Mouse (Mus musculus): ENCODE results near the gene Prim2. TPM values are rescaled to one million over a fixed set of nuclear protein-coding genes. Genes with fewer than 3 reads are reported as not detected.

Prim2 gene
- polyA plus RNA-seq, 2 experiments: 32.5 to 34.1 TPM

DNA sequence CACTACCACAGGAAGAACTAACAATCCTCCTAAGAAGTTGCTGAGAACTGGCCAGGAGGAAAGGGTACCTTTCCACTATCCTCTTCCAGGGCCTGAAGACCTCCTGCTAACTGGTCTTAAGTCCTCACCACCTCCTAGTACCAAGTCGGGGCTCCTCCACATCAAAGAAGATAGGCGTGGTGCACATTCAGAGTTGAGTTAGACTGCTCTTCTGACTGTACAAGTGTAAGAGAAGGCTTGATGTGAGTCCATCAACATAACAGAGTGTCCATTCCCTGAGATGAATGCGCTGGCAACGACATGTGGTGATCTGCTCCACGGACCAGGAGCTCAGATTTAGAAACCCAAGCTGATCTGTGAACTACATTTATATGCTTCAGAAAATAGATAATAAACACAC lies 165.2 kb downstream of the Prim2 start:
- no peak for TF ChIP-seq POLR2A (IDR thresholded peaks at IDR 0.05; ENCODE audit: borderline replicate concordance, extremely low read depth, insufficient read depth, insufficient read length)
- 92% methylated on average over 5 of the region's 5 CpGs for WGBS
- no peak for DNase-seq (ENCODE audit: low spot score)
- no peak overlapping the region for H3K4me2 ChIP-seq (replicated peaks; ENCODE audit: low read depth, low read length, severe bottlenecking)
- ATAC-seq (ENCODE audit: low FRiP score, low read depth): no peak
- no peak overlapping the region for H3K27ac ChIP-seq (replicated peaks; ENCODE audit: low read depth, low read length)
- no peak overlapping the region for H3K4me3 ChIP-seq (replicated peaks; ENCODE audit: low read length)
- H3K9me3 ChIP-seq (ENCODE audit: control insufficient read depth, low read length): no peaks in the 10 kb centered on the region
- peaks cover 6% of the 10 kb centered on the region for H3K4me1 ChIP-seq (ENCODE audit: control insufficient read depth, insufficient read depth, low read length)
- no peaks in the 10 kb centered on the region for H3K27me3 ChIP-seq (ENCODE audit: control insufficient read depth, insufficient read depth, low read length)
- no peaks in the 10 kb centered on the region for H3K36me3 ChIP-seq (ENCODE audit: control insufficient read depth, insufficient read depth, low read length)
- no peak overlapping the region for H3K9ac ChIP-seq (ENCODE audit: low read depth, low read length, severe bottlenecking)

DNA sequence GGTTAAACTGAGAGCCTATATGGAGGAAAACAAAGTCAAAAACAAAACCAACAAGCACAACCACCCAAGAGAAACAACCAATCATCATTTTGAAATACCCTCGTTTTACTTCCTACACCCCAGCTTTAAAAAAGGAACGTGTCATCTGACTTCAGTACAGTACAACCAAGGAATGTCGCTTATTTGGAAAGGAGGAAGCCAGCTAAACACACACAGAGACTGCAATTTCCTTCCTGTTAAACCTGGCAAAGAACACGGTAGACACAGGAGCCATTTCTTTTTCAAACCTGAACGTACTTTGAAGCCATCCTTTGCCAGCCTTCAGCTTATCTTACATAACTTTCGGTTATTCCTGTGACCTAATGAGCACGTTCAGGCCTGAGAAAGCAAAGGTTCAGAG lies 166.7 kb downstream of the Prim2 start:
- Histone ChIP-seq H3K9me3 (ENCODE audit: control insufficient read depth, low read length) (no peaks in the 10 kb centered on the region), H3K27ac (replicated peaks; ENCODE audit: low read depth, low read length) (no peak overlapping the region), H3K36me3 (ENCODE audit: control insufficient read depth, insufficient read depth, low read length) (no peaks in the 10 kb centered on the region), H3K4me3 (replicated peaks; ENCODE audit: low read length) (no peak overlapping the region), H3K4me1 (ENCODE audit: control insufficient read depth, insufficient read depth, low read length) (peaks cover 6% of the 10 kb centered on the region), H3K9ac (ENCODE audit: low read depth, low read length, severe bottlenecking) (no peak overlapping the region), H3K27me3 (ENCODE audit: control insufficient read depth, insufficient read depth, low read length) (no peaks in the 10 kb centered on the region), H3K4me2 (replicated peaks; ENCODE audit: low read depth, low read length, severe bottlenecking) (no peak overlapping the region)
- 41% methylated on average over 7 of the region's 7 CpGs for WGBS
- ATAC-seq (ENCODE audit: low FRiP score, low read depth) (no peak), DNase-seq (ENCODE audit: low spot score) (no peak)
- no peak for TF ChIP-seq POLR2A (IDR thresholded peaks at IDR 0.05; ENCODE audit: borderline replicate concordance, extremely low read depth, insufficient read depth, insufficient read length)

- 18% methylated on average over 1 of the region's 1 CpGs for WGBS
- Histone ChIP-seq H3K4me1 (ENCODE audit: control insufficient read depth, insufficient read depth, low read length) (peaks cover 6% of the 10 kb centered on the region), H3K9ac (ENCODE audit: low read depth, low read length, severe bottlenecking) (no peak overlapping the region), H3K4me3 (replicated peaks; ENCODE audit: low read length) (no peak overlapping the region), H3K9me3 (ENCODE audit: control insufficient read depth, low read length) (no peaks in the 10 kb centered on the region), H3K36me3 (ENCODE audit: control insufficient read depth, insufficient read depth, low read length) (no peaks in the 10 kb centered on the region), H3K27ac (replicated peaks; ENCODE audit: low read depth, low read length) (no peak overlapping the region), H3K27me3 (ENCODE audit: control insufficient read depth, insufficient read depth, low read length) (no peaks in the 10 kb centered on the region), H3K4me2 (replicated peaks; ENCODE audit: low read depth, low read length, severe bottlenecking) (no peak overlapping the region)
- ATAC-seq (ENCODE audit: low FRiP score, low read depth) (no peak), DNase-seq (ENCODE audit: low spot score) (peak; percentile 36)
- TF ChIP-seq POLR2A (IDR thresholded peaks at IDR 0.05; ENCODE audit: borderline replicate concordance, extremely low read depth, insufficient read depth, insufficient read length): no peak
Observed at GRCm38 (mm10) chr1:33502298-33502697, 167.3 kb downstream of the Prim2 start.

GRCm38 (mm10) chr1:33500111-33500510 lies 169.5 kb downstream of the Prim2 start:
- TF ChIP-seq POLR2A (IDR thresholded peaks at IDR 0.05; ENCODE audit: borderline replicate concordance, extremely low read depth, insufficient read depth, insufficient read length): no peak
- DNase-seq (ENCODE audit: low spot score) (no peak), ATAC-seq (ENCODE audit: low FRiP score, low read depth) (no peak)
- WGBS: 74% methylated on average over 9 of the region's 9 CpGs
- H3K27me3 ChIP-seq (ENCODE audit: control insufficient read depth, insufficient read depth, low read length): no peaks in the 10 kb centered on the region
- no peak overlapping the region for H3K9ac ChIP-seq (ENCODE audit: low read depth, low read length, severe bottlenecking)
- H3K9me3 ChIP-seq (ENCODE audit: control insufficient read depth, low read length): no peaks in the 10 kb centered on the region
- H3K4me3 ChIP-seq (replicated peaks; ENCODE audit: low read length): no peak overlapping the region
- H3K27ac ChIP-seq (replicated peaks; ENCODE audit: low read depth, low read length): no peak overlapping the region
- H3K4me2 ChIP-seq (replicated peaks; ENCODE audit: low read depth, low read length, severe bottlenecking): no peak overlapping the region
- peaks cover 6% of the 10 kb centered on the region for H3K4me1 ChIP-seq (ENCODE audit: control insufficient read depth, insufficient read depth, low read length)
- H3K36me3 ChIP-seq (ENCODE audit: control insufficient read depth, insufficient read depth, low read length): no peaks in the 10 kb centered on the region

DNA sequence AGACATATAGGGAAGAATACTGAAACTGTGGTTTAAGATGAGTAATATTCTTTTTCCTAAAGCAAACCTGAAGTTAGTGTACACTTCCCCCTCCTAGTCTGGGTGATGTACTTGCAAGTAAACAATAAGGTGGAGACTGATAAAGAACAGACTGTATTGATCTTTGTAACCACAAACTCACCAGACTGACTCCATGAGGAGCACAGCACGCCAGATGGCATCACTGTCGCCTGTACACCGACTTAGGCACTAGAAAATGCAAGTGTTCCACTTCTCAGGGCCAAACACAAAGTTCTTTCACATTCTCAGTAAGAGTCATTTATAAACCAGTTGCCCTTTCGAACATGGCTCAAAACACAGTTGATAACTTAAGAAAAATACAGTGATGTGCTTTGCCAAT lies 170.0 kb downstream of the Prim2 start:
- no peak overlapping the region for H3K4me2 ChIP-seq (replicated peaks; ENCODE audit: low read depth, low read length, severe bottlenecking)
- no peak overlapping the region for H3K27ac ChIP-seq (replicated peaks; ENCODE audit: low read depth, low read length)
- no peak for TF ChIP-seq POLR2A (IDR thresholded peaks at IDR 0.05; ENCODE audit: borderline replicate concordance, extremely low read depth, insufficient read depth, insufficient read length)
- H3K27me3 ChIP-seq (ENCODE audit: control insufficient read depth, insufficient read depth, low read length): no peaks in the 10 kb centered on the region
- ATAC-seq (ENCODE audit: low FRiP score, low read depth): no peak
- peaks cover 6% of the 10 kb centered on the region for H3K4me1 ChIP-seq (ENCODE audit: control insufficient read depth, insufficient read depth, low read length)
- no peaks in the 10 kb centered on the region for H3K36me3 ChIP-seq (ENCODE audit: control insufficient read depth, insufficient read depth, low read length)
- H3K9me3 ChIP-seq (ENCODE audit: control insufficient read depth, low read length): no peaks in the 10 kb centered on the region
- WGBS: 83% methylated on average over 4 of the region's 4 CpGs
- H3K9ac ChIP-seq (ENCODE audit: low read depth, low read length, severe bottlenecking): no peak overlapping the region
- H3K4me3 ChIP-seq (replicated peaks; ENCODE audit: low read length): no peak overlapping the region
- no peak for DNase-seq (ENCODE audit: low spot score)

DNA sequence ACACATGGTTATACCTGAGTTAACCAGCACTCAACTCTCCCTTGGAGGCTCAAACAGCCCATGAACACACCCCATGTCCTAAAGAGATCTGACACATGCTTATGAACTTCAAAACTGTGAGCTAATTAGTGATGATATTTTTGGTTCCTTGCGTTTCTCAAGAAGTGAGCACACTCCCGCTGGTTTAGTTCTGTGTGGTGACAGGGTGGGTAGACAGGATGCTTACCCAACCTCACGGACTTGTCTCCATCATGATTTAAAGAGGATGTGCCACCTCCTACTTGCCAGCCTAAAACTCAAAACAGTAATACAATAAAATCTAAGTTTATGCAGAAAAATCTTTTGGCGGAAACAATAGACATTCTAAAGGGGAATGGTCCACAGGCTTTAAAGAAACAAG lies 173.5 kb downstream of the Prim2 start:
- ATAC-seq (ENCODE audit: low FRiP score, low read depth) (no peak), DNase-seq (ENCODE audit: low spot score) (no peak)
- Histone ChIP-seq H3K27me3 (ENCODE audit: control insufficient read depth, insufficient read depth, low read length) (no peaks in the 10 kb centered on the region), H3K4me3 (replicated peaks; ENCODE audit: low read length) (no peak overlapping the region), H3K36me3 (ENCODE audit: control insufficient read depth, insufficient read depth, low read length) (no peaks in the 10 kb centered on the region), H3K4me1 (ENCODE audit: control insufficient read depth, insufficient read depth, low read length) (no peaks in the 10 kb centered on the region), H3K4me2 (replicated peaks; ENCODE audit: low read depth, low read length, severe bottlenecking) (no peak overlapping the region), H3K9me3 (ENCODE audit: control insufficient read depth, low read length) (no peaks in the 10 kb centered on the region), H3K27ac (replicated peaks; ENCODE audit: low read depth, low read length) (no peak overlapping the region), H3K9ac (ENCODE audit: low read depth, low read length, severe bottlenecking) (no peak overlapping the region)
- TF ChIP-seq POLR2A (IDR thresholded peaks at IDR 0.05; ENCODE audit: borderline replicate concordance, extremely low read depth, insufficient read depth, insufficient read length): no peak
- 85% methylated on average over 4 of the region's 4 CpGs for WGBS

Measured in limb, embryonic 14.5 days (tissue).